Mouse (Mus musculus): ENCODE measurements around the gene Ccdc149. TPM values are rescaled to one million over a fixed set of nuclear protein-coding genes. Genes with fewer than 3 reads are reported as not detected.

Gene Ccdc149
- total RNA-seq (2021): 1 to 10 TPM; 1.8 to 2.0 TPM
- long read RNA-seq, experiment 1, partial matches to known transcripts: 1 of 3 reads
- long read RNA-seq, experiment 1, other reads (novel, unspliced or antisense): 0 of 3 reads
- long read RNA-seq, experiment 2, partial matches to known transcripts: 0 of 2 reads
- long read RNA-seq, experiment 2, other reads (novel, unspliced or antisense): 1 of 2 reads

DNA sequence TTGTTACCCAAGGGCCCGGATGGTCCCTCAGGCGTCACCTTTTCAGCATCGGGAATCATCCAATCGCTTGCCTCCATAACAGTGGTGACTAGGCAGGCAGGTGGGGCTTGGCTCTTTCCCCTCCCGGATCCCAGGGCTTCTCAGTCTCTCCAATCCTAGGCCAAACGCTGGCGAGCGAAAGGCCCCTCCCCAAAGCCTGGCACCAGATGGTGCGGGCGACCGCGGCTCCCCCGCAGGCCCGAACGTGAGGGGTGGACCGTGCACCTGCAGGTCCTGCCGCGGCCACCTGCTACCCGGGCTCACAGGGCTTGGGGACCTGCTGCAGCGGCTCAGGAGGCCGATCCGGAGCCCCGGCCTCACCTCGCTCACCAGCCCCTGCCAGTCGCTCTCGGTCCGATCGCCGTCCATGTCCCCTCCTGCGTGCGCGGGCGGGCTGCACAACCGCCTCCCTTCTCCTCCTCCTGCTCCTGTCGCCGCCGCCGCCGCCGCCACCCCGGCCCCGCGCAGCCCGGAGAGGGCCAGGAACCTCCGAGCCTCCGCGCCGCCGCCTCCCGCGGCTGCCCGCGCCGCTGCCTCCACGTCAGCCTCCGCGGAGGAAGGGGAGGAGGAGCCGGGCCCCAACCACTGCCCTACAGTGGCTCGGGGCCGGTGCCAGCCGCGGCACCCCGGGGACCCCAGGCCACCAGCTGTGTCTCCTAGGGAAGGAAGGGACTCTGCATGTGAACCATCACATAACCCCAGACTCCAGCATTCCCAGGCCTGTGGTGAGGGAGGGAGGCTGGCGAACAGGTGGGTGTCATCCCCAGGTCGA lies at the start of gene Ccdc149:
Gene Ccdc149, minus strand, starts transcription at position 531 of the 811 bp plus-strand sequence.
- DNase-seq: peak; percentile 43

DNA sequence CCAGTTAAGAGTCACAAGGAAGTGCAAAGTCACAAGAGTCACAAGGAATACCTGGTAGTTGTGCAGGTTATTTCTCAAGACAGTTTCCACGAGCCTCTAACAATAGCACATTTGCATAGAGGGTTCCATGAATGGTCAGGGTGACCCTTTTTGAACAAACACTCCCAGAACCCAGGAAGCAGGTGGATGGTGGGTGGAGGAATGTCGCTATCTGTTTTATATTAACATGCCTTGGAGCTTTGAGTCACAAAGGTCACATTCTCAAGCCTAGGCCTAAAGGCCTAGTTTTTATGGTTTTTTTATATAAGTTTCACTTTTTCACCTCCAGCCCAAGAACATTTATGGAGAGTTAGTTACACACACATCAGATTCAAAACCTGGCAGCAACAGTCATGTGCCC lies 48.6 kb upstream of the Ccdc149 start:
- no peak for DNase-seq

DNA sequence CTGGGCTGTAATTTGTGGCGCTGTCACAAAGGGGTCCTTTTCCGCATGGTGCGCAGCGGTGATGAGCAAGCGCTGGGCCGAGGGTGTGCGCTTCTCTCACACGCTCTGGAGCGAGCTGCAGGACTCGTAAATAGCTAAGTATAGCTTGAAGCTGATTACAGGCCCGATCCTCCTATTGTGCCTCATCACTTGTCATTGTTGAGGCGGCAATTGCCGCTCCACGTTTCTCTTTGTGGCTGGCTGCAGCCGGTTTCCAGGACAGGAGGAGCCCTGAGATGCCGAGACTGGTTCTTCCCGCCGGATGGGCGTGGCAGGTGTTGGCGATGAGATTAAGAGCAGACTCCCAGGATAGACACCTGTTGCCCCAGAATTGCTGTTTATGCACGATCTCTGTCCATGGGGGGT lies 44.8 kb upstream of the Ccdc149 start:
- no peak for DNase-seq

DNA sequence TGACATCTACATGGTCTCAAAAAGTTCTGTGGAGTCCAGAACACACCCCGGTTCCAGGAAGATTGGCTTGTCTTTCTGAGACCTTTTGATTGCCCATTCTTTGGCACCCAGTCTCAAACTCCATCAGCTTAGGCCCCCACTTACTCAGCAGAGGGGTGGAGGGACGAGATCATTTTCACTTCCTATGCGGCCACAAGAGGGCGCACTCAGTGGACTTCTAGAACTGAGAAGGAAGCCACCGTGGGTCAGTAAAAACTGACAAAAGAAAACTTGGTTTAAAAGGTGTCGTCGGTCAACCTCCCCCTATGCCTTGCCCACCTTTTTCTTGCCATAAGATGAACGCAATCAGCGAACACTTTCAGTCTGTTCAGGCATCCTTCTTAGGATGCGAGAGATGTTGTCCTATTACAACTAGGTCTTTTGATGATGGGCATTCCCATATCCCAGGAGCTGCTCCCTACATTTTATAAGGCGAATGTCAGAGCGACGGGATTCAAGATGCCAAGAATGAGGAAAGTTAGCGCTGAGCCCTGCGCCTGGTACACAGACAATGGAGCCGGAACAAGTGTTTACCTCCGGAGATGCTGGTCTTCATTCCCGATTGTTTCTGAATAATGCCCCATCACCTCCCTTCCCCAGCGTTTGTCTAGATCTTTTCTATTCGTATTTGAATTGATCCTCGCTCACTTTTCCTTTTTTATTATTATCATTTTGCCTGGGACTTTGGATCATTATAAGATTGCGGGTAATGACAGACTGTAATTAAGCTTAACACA lies 44.1 kb upstream of the Ccdc149 start:
- DNase-seq: peak; percentile 34

DNA sequence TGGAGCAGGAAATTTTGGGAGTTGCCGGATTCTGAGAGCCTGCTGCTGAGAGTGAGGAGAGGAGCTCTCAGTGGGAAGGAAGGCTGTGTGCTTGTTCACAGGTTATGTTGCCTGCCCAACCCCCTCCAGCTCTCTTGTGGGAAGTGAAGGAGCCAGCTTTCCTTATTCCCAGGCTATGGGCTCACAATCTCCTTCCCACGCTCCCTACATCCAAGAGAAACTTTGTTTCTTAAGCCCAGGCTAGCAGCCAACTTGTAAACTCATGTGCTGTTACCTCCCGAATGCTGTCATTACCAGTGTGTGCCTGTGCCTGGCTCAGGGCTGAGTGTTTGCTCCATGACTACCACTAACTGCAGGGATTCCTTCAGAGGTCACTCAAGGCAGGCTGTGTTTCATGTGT lies 39.8 kb upstream of the Ccdc149 start:
- no peak for DNase-seq

DNA sequence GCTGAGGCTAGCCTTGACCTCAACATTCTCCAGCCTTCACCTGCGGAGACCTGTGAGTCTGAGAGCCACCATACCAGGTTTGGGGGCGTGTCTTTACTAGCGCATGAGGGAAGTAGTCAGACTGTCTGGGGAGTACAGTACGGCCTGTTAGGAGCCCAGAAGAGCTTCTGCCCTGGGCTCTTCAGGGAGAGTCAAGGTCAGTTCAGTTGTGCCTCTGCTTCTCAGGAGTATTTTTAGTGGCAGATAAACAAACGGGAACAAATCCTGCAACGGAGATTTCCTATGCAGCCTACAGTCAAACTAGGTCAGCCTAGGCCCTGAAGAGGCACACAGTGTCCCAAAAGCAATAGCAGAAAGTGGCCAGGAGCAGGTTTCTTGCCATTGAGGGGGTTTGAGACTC lies 38.1 kb upstream of the Ccdc149 start:
- no peak for DNase-seq

DNA sequence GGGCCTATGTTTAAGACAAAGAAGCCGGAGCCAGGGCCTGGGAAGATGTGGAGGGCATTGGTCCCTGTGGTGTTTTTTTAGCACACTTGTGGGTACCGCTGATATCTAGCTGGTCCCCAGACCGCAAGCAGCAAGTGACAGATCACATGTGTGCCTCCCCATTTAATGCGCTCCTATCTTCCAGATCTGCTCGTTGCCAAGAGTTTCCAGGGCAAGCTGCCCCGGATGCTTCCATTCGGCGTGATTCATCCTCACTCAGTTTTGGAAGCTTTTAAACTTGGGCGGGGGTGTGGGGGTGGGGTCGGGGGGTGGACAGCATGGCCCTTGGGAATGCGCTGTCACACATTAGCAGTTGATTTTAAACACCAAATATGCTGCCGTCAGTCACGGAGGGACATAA lies 33.3 kb upstream of the Ccdc149 start:
- DNase-seq: peak; percentile 23

DNA sequence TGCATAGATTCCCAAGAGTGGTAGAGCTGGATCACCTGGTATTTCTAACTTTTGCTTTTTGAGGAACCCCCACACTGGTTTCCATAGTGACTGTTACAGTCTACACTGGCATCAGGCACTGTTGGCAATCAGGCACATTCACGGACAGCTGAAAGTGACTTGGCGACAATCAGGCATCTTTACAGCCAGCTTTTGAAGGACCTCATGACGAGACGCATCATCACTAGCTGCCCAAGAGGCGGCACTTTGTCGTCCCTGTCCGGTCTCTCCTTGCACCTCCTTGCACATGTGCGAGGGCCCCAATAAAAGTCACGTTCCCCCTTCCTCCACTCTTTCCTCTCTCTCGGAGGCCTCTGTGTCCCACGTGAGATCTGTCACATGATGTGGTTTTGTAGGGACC lies 32.8 kb upstream of the Ccdc149 start:
- no peak for DNase-seq

DNA sequence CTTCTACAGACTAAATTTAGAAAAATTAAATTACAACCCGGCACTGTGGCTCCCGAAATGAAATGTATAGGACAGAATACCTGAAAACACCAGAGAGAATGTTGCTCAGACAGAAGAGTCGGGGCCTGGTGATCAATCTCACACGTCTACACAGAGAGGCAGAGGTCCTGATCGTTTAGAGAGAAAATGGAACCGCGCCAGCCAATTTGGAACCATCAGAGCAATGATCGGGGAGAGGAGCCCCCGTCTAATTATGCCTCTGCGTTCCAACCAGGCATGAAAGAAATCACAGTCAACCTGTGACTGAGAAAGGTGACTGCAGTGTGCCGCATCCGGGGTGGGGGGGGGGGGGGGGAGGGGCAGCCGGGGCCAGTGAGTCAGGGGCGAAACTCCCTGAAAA lies 24.4 kb upstream of the Ccdc149 start:
- DNase-seq: no peak

DNA sequence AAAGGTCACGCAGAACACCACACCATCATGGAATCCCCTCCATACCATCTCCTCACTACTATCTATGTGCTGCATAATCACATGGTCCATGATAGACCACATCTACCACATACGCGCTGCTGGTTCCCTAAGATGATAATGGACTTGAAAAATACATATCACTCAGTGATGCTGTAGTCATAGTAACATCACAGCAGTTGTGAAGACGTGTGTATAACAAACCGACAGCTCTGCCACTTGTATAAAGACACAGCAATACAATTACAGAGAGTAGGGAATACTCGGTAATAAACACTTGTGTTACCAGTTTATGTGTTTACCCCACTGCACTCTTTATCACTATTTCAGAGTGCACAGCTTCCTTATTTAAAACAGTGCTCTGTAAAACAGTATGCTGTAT lies 20.2 kb upstream of the Ccdc149 start:
- no peak for DNase-seq

DNA sequence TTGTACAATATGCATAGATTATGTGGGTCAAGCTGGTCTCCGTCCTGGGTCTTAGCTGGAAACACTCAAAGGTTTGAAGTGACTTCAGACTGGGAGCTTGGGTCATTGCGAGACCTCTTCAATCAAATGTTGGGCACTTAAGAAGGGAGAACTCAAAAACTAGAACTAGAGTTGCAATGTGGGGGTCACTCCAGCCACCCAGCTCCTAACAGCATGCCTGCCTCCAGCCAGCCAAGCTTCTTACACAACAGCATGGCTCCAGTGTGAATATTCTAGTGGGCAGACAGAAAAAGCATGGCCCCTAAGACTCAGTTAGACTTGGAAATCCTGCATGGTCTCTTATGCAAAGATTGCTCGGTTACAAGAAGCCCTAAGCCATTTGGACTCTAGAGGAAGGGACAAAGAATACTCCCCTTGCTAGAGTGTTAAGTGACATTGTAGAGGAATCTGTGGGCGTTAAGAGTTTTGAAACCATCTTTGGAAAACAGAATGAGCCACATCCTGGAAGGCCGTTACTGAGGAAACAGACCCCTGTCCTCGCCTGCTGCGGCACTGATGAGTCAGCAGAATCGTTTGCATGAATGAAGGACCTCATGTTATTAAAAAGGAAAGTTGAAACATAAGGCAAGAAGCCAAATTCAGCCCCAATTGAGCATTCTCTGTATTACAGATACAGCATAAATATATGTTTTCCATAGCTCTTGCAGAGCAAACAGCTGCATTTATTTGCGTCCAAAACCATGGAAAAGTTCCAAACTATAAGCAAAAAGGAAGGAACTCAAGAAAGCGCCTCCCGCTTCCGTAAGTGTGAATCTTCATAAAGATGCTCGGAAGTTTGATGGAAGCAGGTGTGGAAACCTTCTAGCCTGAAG lies 16.5 kb upstream of the Ccdc149 start:
- no peak for DNase-seq

DNA sequence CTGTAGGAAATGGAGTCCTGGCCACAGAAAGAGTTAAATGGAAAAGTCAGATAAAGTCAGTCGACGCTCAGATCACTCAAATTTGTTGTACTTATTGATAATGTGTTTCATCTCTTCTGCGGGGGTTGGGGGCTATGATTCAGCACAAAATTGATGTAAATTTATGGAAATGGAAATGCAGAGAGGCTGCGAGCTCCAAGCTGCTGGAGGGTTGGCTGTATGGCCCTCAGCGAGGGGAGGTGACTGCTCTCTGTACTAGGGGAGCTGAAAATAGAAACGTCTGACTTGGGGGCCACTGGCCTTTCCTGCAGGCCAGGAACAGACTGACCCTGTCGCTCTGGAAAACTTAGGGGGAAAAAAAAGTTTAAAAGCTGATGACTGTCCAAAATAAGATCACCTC lies 5.5 kb upstream of the Ccdc149 start:
- DNase-seq: no peak

DNA sequence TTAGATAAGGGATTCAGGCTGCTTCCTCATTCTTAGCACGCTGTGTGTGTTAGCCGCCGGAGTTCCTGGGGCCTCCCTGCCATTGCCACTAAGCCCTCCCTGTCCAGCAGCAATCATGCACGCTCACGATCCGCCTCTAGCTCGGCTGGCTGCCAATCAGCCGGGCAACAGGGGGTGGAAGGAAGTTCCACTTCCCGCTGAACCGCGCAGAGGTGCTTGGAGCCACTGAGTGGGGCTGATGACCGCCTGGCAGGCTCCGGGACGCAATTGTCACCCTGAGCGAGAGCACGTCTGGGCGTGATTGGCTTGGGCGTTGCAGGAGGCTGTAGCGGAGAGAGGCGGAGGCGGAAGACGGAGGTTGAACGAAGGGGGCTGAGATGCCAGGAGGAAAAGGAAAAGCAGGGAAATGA lies 5.0 kb upstream of the Ccdc149 start:
- peak; percentile 76 for DNase-seq

DNA sequence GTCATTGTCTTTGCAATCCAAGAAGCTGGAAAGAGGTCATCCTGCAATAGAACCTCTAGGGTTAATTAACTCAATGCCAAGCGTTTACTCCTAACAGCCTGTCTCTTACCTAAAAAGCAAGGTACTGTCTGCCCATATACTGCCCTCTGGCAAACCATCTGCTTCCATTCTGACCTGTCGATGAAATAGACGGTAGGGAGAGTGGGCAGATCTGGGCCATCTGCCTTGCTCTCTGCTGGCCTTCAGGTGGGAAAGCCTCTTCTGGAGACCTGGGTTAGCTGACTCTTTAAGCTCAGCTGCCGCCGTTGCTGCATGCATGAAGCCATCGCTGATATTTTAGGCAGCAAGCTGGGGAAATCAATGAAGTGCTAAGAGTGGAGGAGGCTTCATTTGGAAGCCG lies 2.7 kb upstream of the Ccdc149 start:
- no peak for DNase-seq

DNA sequence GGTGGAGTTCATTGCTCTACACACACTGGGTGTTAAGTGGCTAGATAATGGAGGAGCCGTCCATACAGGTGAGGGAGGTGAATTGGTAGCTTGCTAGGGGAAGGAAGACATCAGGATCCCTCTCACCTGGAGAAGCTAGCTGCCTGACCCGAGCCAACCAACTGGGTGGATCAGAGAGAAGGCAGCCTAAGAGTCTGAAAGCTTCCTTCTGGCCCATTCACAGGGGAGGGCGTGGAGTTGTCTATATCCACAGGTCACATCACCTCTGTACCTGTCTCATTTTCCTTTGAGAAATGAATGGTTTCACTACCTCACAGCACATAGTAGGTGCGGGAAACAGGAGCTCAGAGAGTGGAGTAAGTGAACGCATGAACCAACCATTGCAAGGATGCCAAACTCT lies 770 bp downstream of the Ccdc149 start:
- DNase-seq: no peak

DNA sequence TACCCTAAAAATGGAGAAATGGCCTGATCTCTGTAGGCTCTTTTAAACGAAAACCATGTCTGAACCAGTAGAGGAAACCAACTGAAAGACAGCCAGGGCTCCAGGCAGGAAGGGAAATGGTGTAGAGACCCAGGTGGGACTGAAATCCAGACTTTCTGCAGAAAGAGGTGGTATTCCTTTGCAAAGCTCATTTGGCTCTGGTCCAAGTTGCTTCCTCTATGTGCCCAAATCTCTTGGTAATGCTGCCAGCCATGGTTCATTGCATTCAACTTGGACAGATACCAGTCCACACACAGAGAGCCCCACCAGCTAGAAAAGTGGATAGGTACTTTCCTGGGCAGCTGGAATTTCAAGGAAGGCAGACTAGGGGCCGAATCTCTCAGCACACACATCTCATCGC lies 3.5 kb downstream of the Ccdc149 start:
- no peak for DNase-seq

DNA sequence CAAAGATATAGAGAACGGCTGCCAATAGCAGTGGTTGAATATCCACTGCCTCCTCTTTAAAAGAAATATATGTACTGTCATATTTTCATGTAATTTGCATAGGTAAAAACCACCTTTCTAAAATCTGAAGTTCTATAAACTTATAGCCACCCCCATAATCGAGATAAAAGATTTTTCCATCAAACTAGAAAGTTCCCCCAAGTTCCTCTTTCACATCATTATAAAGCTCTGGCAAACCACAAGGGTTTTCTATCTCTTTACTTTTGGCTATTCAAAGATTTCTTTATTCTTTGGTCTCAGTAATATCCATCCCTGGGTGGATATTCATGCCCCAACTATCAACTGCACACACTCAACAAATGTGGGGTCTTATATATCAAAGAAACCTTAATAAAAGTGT lies 8.9 kb downstream of the Ccdc149 start:
- no peak for DNase-seq

DNA sequence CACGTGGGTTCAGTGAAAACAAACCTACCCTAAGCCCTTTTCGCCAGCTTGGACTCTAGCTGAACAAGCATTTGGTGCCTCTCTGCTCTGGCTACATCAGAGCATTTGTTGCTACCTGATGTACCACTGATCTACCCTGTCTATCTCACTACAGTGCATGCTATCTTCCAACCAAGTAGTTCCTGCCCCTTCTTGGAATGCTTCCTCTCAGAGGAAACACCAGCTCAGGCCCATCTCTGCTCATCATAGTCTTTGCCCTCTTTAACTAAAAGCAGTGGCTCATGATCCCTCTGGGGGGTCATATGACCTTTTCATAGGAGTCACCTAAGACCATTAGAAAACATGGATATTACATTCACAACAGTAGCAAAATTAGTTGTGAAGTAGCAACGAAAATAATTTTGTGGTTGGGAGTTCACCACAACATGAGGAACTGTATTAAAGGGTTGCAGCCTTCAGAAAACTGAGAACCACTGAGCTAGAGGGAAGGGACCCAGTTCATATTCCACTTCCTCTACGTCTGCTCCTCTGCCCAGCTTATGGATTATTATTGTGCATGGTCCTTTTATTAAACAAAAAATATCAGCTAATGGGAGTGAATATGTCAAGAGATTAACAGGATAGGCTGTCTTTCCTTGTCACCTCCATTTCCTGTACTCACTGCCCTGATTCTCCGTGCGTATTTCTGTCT lies 9.7 kb downstream of the Ccdc149 start:
- no peak for DNase-seq

DNA sequence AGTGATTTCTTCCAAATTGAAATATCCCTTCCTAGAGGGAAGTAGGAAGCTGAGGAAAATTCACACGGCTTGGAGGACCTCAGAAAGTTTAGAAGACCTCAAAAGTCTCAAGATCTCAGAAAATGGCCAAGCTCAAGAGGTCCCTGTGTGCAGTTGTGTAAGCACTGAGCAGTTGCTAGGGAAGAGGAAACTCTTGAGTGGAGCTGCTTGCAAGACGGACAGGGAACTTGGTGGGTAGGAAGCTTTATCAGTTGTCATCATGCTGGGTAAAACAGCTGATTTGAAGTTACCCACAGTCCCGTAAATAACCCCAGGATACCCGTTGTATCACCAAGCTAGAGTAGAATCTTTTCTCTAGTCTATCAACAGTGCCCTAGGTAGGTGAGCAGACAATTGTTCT lies 12.0 kb downstream of the Ccdc149 start:
- DNase-seq: no peak

DNA sequence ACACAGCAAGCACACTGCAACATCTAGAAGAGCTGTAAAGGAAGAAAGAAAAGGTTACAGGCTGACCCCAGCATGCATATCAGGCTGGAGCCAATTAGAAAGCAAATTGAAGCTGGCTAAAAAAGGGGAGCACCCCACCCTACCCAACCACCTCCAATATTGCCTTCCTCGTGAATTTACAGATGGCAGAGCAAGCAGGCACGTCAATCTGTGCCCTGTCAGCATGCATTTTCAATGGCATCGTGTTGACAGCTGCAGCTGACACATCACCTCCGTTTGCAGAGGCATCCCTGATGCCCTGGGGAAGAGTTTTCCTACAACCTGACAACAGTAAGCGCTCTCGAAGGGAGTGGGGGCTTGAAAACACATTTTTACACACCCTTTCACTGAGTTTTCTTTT lies 14.2 kb downstream of the Ccdc149 start:
- DNase-seq: no peak

DNA sequence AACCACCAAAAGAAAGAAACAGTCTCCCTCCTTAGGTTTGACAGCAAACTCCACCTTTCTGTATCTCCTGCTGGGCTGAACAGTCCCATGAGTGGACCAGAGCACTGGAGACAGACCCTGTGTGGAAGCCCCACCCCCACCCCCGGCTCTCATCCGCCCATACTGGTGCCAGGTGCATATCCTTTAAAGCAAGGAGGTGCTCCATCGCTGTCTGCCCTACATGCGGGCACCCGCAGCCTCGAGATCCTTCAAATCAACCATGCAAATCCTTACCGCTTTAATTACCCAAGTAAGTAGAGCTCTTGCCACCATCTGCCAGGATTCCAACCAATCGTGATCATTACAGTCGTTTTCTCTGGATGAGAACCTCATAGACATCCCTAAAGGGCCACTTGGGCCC lies 20.5 kb downstream of the Ccdc149 start:
- DNase-seq: no peak

DNA sequence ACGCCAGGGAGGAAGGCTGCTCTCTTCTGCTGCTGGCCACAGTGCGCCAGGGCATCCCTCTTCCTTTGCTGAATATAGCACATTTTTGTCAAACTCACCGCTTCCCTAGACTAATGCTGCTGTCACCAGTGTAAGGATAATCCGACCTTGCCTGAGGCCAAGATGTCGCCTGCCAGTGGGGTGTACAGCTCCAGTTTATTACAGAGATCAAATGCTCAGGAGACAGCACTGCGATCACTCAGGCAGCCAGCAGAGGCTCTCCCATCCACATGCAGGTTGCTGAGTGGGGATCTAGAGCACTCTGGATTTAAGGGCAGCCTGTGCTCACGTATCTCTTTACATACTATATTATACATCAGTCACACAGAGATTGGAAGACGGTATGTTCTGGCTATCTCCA lies 22.1 kb downstream of the Ccdc149 start:
- no peak for DNase-seq
